Mouse (Mus musculus) adrenal gland, postnatal 10 days (tissue): ENCODE measurements around the gene Ndst2. TPM values are rescaled to one million over a fixed set of nuclear protein-coding genes. Genes with fewer than 3 reads are reported as not detected.

Experiments
- DNase-seq: peaks from one replicate; pipeline ENCODE4 v3.0.0; 2021; ENCODE audit warnings: mixed read lengths
- microRNA-seq: library from miRNA; unstranded; fragments of <30 nt; microRNA quantifications from one replicate; pipeline ENCODE4 v1.2.0, GENCODE M21; 2021
- total RNA-seq, 2 experiments: library from RNA; stranded (reverse); gene quantifications; 2 replicates each; pipeline ENCODE4 v1.2.3; 2021

Gene Ndst2
- total RNA-seq, 2 experiments from 2014 or later = 24.1 to 32.7 TPM

DNA sequence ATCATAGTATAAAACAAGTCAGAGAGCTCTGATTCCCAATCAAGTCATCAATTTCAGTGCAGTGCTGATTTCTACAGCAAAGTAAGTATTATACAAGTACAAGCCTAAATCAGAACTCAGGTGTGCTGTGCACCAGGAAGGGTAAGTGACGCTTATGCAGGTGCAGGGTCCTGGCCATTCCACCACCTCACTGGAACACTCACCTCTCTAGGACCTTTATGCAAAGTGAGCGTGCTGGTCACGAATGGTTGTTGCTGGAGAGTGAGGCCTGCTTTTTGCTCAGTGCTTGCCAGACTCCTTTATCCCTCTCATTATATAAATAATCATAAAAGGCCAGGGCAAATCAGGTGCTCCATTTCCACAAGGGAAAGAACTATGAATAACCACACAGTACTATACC lies 34.0 kb downstream of the Ndst2 start:
- DNase-seq = no peak

DNA sequence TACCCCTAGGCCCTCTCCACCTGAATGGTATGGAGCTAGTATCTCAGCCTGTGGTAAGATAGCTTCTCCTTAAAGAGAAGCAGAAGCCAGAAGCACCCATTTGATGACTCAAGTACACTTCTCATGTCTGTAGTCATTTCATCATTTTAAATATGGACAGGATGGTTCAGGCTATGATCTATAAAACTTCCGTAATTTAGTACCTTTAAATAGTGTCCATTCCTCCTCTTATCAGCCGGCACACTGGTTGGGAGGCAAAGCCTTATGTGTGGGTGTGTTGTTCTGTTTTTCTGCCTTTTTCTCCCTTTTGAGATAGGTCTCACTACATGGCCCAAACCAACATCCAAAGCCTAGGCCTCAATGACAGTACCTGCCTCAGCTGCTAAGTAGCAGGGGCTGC lies 35.8 kb downstream of the Ndst2 start:
- DNase-seq = no peak

DNA sequence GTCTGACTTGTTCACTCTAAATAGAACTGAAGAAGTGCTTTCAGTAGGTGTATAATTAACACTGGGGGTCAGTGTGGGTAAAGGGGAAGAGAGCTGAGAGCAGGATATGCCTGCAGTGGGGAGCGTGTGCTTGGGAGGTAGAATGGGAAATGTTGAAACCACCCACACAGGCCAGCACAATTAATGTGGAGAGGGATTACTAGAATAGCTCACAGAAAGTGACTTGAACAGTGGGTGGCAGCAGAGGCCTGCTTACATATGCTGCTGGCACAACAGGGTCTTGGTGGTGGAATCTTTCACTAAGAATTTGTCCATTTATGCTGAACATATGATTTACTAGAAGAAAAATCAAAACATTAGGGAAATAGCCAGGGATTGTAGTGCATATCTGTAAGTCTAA lies 37.4 kb downstream of the Ndst2 start:
- DNase-seq = peak; percentile 63

DNA sequence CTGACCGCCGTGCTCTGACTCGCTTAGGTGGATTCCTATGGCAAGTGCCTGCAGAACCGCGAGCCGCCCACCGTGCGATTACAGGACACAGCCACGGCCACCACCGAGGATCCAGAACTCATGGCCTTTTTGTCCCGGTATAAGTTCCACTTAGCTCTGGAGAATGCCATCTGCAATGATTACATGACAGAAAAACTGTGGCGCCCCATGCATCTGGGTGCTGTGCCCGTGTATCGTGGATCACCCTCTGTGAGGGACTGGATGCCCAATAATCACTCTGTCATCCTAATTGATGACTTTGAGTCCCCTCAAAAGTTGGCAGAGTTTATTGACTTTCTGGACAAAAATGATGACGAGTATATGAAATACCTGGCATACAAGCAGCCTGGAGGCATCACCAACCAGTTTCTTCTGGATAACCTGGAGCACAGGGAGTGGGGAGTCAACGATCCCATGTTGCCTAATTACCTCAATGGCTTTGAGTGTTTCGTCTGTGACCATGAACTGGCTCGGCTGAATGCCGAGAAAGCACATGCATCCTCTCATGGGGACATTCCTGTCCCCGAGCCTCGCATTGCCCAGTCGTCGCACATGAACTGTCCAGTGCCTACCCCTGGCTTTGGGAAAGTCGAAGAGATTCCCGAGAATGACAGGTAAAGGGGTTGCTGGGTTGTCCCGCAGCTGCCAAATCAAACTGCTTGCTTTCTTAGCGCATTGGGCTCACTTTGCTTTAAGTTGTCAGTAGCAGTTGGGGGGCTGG lies 38.4 kb downstream of the Ndst2 start:
- DNase-seq = peak; percentile 27

DNA sequence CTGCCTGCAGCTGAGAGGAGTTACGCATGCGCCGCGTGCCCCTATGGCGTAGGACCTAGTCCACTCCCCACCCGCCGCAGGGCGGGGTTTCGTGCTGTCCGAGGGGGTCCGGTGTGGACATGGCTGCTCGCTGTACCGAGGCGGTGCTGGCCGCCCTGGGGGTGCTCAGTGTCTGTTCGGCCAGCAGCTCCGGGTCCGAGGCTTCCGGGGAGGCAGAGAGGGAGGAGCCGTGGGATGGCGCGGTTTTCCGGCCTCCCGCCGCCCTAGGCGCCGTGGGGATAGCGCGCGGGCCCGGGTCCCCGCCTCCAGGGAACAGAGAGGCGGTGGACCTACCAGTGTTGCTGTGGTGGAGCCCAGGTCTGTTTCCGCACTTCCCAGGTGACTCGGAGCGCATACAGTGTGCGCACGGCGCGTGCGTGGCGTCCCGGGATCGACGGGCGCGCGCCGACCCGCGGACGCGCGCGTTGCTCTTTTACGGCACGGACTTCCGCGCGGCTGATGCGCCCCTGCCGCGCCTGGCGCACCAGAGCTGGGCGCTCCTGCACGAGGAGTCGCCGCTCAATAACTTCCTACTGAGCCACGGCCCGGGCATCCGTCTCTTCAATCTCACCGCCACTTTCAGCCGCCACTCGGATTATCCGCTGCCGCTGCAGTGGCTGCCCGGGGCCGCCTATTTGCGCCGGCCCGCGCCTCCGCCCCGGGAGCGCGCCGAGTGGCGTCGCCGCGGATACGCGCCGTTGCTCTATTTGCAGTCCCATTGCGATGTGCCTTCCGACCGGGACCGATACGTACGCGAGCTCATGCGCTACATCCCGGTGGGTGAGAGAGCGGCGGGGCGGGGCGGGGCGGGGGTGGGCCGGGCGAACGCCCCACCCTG lies 39.2 kb downstream of the Ndst2 start, which contains the start of gene Fut11:
Gene Fut11, plus strand, starts transcription at position 85 of the 877 bp plus-strand sequence.
- peak; percentile 92 for DNase-seq

DNA sequence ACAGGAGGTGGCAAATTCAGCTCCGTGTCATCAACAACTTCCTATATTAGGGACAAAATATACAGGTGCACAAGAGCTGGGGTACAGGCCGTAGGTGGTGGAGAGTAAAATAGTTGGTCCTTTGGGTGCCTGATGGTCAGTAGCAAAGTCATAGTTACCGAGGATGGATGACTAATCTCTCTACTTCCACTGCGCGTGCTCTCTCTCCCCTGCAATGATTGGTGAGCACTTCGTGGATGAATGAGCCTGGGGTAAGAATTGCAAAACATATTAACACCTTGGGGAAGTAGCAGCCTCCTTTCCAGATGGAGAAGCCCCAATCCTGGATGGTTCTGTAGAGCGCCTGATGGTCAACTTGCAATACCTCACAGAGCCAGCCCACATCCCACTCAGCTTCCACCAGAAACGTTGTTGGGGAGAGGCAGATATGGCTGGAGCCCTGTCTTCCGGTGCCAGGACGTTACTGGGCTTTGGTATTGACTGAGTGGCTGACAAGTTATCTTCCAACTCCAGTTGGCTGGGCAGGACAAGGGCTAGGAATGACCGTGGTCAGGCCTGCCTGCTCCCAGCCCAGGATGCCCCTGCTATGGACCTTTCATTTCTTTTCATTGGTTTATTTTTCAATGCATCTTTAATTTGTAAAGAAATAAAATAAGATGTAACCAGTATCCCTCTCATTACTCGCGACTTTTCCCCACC lies 40.0 kb downstream of the Ndst2 start:
- DNase-seq = no peak

DNA sequence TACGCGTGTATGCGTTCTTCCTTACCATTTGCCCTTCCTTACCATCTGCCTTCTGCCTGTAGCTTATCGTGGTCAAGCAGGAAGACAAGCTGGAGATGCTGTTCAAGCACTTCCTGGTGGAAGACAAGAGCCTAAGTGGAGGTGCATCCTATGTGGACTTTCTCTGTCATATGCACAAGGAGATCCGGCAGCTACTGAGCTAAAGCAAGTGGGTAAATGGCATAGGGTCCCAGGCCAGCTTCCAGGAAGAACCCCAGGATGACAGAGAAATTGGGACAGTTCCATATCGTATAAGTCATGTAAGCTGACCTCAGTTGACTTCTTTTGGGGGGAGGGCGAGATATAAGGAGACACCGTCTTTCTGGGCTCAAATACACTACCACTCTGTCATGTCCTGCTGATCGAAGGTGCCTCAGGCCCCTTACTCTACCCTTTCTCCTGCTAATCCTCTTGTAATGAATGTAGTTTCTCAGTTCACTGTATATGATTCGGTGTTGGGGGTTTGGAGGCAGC lies 40.7 kb downstream of the Ndst2 start:
- no peak for DNase-seq

DNA sequence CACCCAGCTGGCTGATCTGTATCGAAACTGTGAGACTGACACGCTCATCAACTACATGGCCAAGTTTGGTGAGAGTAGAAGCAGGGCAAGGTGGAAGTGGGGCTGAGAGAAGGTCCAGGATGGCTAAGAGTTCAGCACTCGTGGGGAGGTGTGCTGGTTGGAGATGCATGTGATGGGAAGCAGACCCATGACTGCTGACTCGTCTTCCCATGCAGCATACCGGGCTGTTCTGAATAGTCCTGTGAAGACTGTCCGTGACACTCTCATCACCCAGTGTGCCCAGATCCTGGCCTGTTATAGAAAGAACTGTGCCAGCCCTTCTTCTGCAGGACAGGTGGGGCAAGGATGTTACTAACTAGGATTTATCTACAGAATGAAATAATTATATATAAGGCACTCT lies 42.6 kb downstream of the Ndst2 start:
- DNase-seq = no peak

DNA sequence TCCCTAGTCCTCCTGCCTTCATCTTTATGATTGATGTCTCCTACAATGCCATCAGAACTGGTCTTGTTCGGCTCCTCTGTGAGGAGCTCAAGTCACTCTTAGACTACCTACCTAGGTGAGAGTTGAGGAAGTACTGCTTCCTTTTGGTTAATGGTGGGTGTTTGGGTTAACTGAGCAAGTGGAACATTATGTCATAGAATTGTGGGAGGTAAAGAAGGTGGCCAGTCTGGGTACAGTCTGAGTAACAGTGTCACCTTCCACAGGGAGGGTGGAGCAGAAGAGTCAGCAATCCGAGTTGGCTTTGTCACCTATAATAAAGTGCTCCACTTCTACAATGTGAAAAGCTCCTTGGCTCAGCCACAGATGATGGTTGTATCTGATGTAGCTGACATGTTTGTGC lies 45.4 kb downstream of the Ndst2 start:
- no peak for DNase-seq

DNA sequence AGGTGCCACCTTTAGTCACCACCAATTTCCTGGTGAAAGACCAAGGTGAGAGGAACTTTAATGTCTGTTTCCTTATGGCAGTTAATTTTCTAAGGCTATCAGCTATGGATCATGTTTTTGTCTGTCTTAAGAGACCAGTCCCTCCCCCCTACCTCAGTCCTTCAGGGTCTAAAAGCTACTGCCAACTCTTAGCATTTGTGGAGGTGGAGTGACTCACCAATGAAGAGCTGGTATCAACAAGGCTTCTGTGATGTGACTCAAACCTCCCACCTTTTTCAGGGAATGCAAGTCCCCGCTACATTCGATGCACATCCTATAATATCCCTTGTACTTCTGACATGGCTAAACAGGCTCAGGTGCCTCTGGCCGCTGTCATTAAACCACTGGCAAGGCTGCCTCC lies 47.8 kb downstream of the Ndst2 start:
- DNase-seq = no peak

DNA sequence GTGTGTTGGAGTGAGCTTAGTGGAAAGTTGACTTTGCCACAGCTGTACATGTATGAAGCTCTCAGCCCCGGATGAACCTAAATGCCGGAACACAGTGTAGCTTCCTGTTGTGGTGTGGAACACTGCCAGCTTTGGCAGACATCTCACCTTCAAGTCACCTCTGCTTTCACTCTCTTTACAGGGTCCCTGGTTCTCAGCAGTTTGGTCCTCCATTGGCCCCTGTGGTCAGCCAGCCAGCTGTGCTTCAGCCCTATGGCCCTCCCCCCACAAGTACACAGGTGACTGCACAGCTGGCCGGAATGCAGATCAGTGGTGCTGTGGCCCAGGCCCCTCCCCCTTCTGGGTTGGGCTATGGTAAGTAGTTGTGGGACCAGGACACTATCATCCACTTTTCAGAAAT lies 51.9 kb downstream of the Ndst2 start:
- no peak for DNase-seq

DNA sequence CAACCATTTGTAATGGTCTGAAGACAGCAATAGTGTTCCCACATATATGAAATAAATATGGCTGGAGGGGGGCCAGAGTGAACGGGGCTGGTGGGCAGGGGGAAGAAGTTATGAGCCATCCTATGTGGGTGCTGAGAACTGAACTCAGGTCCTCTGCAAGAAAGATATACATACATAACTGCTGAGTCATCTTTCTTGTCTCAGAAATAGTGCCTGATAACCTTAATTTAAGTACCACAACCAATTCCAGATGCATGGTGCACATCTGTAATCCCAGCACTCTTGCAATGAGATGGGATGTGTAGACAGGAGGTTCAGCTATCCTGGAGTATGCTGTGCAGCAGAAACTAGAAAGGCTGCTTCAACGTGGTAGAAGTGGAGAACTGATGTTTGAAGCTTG lies 52.6 kb downstream of the Ndst2 start:
- no peak for DNase-seq

DNA sequence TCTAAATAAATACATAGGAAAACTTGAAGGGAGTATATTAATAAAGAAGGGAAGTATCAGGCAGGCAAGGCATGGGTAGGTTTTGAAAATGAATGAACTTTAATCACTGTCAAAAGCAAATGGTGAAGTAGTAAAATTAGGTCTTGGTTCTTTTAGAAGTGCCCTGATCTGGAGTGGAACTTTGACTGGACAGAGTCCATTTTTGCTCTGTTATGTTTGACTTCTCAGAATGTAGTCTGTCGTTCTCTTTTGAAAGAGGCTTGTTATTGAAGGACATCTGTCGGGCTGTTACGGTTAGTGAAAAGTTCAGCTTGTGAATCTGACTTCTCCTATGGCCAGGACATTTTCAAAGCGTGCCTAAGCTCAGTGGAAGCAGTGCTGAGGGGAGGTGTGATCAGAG lies 56.5 kb downstream of the Ndst2 start:
- no peak for DNase-seq

DNA sequence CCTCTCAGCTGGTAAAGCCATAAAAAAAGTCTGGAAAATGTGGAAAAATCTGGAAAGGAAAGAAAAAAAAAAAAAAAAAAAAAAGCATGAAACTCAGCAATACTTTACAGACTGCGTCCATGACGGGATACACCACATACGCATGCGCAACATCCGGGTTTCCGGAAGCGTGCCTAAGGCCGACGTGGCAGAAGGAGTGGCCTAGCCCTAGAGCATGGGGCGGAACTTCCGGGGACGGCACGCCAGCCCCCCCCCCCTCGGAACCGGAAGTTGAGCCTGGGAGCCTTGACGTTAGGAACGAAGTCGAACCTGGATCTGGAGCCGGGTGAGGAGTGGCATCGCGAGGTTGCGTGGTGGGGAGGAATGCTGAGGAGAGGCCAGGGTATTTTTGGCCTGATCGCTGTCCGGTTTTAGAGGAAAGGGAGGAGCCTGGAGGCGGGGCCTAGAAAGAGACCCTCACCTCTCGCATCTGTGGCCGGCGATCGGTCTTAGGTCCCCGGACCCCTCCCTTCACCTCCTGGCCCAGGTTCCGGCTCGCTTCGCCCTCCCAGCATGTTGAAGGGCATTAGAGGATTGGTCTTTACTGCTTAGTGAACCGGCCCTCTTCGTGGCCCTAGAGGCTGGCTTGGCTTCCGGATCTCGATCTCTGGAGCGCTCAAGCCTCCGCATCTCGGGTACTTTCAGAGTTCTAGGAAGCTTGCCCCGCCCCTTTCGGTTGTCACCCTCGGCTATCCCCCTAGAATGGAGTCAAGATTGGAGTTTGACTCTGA lies 60.1 kb downstream of the Ndst2 start, which contains the start of gene Sec24c:
Gene Sec24c, plus strand, starts transcription at position 245 of the 770 bp plus-strand sequence.
- DNase-seq = peak; percentile 99

DNA sequence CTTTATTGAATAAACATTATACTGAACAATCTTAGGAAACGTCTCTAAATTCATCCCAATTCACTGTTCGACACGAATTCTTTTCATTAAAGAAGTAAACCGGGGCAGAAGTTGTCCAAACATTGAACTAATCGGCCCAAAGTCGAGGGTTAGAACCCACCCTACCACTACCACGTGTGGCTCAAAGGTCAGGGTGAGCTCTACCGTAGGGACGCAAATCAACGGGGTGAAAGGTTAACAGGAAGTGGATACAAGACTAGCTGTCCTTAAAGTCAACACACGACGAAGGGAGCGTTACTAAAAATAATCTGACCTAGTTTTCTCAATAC lies 60.7 kb downstream of the Ndst2 start:
- DNase-seq = peak; percentile 70

Small RNAs within 50 kb of the gene (microRNA-seq; reads per million reads assigned to microRNA genes)
- 1.4 reads per million for gene Mir6946

Other genes starting within 250 kb of the Ndst2 start
- 1 to 10 TPM; 2.3 to 3.0 TPM for gene Mss51, start 237.7 kb downstream of the Ndst2 start, total RNA-seq
- gene Ppp3cb, start 188.0 kb downstream of the Ndst2 start, total RNA-seq = 10 to 100 TPM; 65.9 to 86.4 TPM
- gene Usp54, start 93.5 kb downstream of the Ndst2 start, total RNA-seq = 10 to 100 TPM; 12.6 to 13.1 TPM
- gene Myoz1, start 78.0 kb downstream of the Ndst2 start, total RNA-seq = 10 to 100 TPM; 27.5 to 61.9 TPM
- 10 to 100 TPM in 1 of 2 experiments, 1 to 10 TPM in 1; 5.8 to 14.5 TPM for gene Synpo2l, start 66.2 kb downstream of the Ndst2 start, total RNA-seq
- gene Sec24c, start 60.3 kb downstream of the Ndst2 start, total RNA-seq = 100 to 1,000 TPM; 120 to 130 TPM
- gene Fut11, start 39.6 kb downstream of the Ndst2 start, total RNA-seq = 10 to 100 TPM; 16.3 to 18.6 TPM
- 10 to 100 TPM; 91.8 to 96.3 TPM for gene Chchd1, start 31.6 kb downstream of the Ndst2 start, total RNA-seq
- gene Zswim8, start 27.0 kb downstream of the Ndst2 start, total RNA-seq = 100 to 1,000 TPM in 1 of 2 experiments, 10 to 100 TPM in 1; 83.7 to 104 TPM
- gene Camk2g, start 59.5 kb upstream of the Ndst2 start, total RNA-seq = 10 to 100 TPM; 35.1 to 57.4 TPM
- 10 to 100 TPM; 19.3 to 39.8 TPM for gene Plau, start 102.1 kb upstream of the Ndst2 start, total RNA-seq
- 10 to 100 TPM; 76.6 to 82.1 TPM for gene Vcl, start 194.8 kb upstream of the Ndst2 start, total RNA-seq